Mouse (Mus musculus): ENCODE results near the gene Sec14l5.

DNA sequence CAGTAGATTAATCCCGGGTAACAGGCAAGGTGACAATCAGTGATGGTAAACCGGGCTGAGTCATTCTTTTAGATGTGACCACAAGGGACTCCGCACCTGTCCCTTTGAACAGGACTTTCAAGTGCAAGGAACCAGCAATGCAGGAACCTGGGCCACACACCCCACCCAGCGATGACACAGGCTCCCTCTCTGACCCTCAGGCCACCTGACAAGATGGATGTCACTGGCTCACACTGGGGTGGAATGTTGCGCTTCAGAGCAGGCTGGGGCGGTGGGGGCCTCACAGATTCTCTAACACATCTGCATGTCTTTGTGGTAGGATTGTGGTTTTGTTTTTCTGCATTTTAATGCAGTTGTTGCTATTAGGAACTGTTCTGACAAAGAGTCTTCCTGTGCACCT is 23.4 kb upstream of the Sec14l5 start:
- no peak for TF ChIP-seq POLR2AphosphoS5 (IDR thresholded peaks at IDR 0.05; ENCODE audit: borderline replicate concordance, low read depth, low read length)
- no peak for TF ChIP-seq POLR2A (IDR thresholded peaks at IDR 0.05; ENCODE audit: control insufficient read depth in 1 of 2, insufficient read depth in 1 of 2, low read depth in 1 of 2, low read length in 2 of 2, poor library complexity in 1 of 2)
- no peak for TF ChIP-seq CTCF (IDR thresholded peaks at IDR 0.05 in 2 of 3, conservative IDR thresholded peaks at IDR 0.05 in 1 of 3; ENCODE audit: control insufficient read depth in 1 of 3, insufficient read depth in 1 of 3, low read depth in 2 of 3, low read length in 3 of 3, poor library complexity in 1 of 3, severe bottlenecking in 1 of 3)
- TF ChIP-seq POLR2AphosphoS2 (IDR thresholded peaks at IDR 0.05; ENCODE audit: low read length) = no peak
- TF ChIP-seq CHD2 (IDR thresholded peaks at IDR 0.05; ENCODE audit: low read length) = no peak
- no peak for TF ChIP-seq MAFK (IDR thresholded peaks at IDR 0.05; ENCODE audit: borderline replicate concordance, low read depth, low read length)
- TF ChIP-seq TBP (IDR thresholded peaks at IDR 0.05; ENCODE audit: low read depth, low read length) = no peak
